Mouse (Mus musculus): Measurements from ENCODE around the gene Ralgps1. TPM values are rescaled to one million over a fixed set of nuclear protein-coding genes. Genes with fewer than 3 reads are reported as not detected.
A peak's percentile ranks its signal among the peaks of the same experiment; 100 is the strongest.
"Not testable (repeated sequence)": the region's sequence is repeated elsewhere in the genome, so short reads cannot be mapped to it uniquely, and the experiment has no call there.

Gene Ralgps1
- total RNA-seq, 2 experiments from 2014 or later: 62.8 to 70.2 TPM

DNA sequence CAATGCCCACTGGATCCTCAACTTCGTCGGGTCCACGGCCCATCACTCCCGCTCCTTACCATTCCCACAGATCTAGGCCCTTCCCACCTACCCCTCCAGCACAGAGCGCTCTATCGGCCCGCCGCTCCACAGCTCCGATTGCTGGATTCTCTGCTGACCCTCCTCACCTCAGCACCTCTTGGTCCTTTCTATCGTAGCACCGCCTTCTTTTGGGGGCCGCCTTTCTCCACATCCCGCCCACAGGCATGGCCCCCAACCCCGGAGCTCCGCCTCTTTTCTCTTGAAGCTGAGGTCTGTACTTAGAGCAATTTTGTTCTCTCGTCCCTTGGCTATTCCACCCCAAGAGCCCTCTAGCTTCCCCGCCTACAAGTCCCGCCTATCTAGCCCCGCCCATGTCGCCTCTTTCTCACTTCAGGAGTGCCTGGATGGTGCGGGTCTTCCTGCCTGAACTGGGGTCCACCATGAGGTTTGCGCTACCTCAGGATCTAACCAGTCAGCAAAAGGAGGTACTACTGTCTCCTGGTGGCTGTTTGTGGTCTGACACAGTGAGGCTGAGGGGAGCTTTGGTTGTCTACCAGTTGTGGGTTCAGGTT, 239.7 kb downstream of the Ralgps1 start, which contains the start of gene Garnl3:
Garnl3 (minus strand) TSS at position 155 of the 593 bp plus-strand sequence.
- TF ChIP-seq CTCF (IDR thresholded peaks at IDR 0.05): peak; percentile 69
- peak; percentile 51 to 54 for DNase-seq (ENCODE audit: extremely low spot score in 1 of 2, low spot score in 2 of 2)
- H3K4me3 ChIP-seq: peak within 1 kb of the TSS; percentile 78
- intact Hi-C loops (cut with DNase I): loop anchor here (2.0 to 5.0 kb wide), 2 partner anchors 107 to 139 kb away; no protein-coding TSS in a partner anchor
- H3K27ac ChIP-seq: peak within 1 kb of the TSS; percentile 66

DNA sequence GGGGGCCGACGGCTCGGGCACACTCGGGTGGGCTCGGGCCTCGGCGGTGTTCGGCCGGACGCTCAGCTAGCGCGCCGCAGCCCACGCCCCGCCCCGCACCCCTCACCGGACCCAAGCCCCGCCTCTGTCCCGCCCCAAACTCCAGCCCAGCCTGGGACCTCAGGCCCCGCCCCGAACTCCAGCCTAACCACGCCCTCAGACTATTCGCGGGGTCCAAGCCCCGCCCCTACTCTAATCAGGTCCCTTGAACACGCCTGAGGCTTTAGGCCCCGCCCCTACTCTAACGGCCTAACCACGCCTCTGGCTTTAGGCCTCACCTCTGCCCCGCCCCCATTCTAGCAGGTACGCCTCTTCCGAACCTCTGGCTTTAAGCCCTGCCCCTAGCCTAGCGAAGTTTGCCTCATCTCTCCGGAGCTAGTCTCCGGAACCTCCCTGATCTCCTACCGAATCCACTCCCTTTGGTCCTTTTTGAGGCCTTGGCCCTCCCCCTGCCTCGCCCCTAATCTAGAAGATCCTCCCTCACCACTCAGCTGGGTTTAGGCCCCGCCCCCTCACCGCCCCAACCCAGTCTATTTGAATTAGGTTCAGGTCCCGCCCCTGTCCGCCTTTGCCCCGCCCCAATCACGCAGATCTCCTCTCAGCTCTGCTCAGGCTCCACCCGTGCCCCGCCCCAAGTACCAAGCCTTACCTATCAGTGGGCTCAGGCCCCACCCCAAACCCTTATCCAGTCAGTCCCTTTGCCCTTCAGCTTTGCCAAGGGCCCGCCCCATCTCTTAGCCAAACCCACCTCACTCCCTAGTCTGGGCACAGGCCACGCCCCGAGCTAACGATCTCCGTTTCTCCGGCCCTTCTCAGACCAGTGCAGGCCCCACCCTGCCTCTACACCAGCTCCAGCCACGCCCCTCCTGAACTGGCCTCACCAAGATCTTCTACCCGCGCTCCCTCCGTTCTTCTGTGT, 240.5 kb downstream of the Ralgps1 start:
- intact Hi-C loops (cut with DNase I): loop anchor here (2.0 to 5.0 kb wide), 2 partner anchors 106 to 139 kb away; no protein-coding TSS in a partner anchor
- Histone ChIP-seq H3K4me3 (peak overlapping the region; percentile 78), H3K27ac (peak overlapping the region; percentile 79)
- TF ChIP-seq CTCF (IDR thresholded peaks at IDR 0.05): no peak
- DNase-seq (ENCODE audit: extremely low spot score in 1 of 2, low spot score in 2 of 2): peak; percentile 92 to 95

DNA sequence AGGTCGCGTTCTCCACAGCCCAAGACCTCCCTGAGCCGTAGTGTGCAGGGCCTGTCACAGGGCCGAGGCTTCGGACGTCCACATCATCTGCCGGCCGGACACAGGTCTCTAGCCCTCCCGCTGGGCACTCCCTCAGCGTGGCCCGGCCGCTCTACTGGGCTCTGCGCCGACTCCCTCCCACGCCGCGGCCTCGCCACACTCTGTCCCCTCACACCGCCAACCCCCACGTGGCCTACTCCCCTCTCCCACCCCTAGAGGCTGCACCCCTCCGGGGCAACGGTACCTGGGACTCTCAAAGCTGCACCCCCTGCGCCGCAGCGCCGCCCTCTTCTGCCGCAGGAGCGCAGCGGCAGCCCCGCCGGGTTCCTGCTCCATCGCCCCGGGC, 241.2 kb downstream of the Ralgps1 start:
- peak overlapping the region; percentile 79 for H3K27ac ChIP-seq
- intact Hi-C loops (cut with DNase I): loop anchor here (2.0 to 5.0 kb wide), 2 partner anchors 105 to 138 kb away; no protein-coding TSS in a partner anchor

DNA sequence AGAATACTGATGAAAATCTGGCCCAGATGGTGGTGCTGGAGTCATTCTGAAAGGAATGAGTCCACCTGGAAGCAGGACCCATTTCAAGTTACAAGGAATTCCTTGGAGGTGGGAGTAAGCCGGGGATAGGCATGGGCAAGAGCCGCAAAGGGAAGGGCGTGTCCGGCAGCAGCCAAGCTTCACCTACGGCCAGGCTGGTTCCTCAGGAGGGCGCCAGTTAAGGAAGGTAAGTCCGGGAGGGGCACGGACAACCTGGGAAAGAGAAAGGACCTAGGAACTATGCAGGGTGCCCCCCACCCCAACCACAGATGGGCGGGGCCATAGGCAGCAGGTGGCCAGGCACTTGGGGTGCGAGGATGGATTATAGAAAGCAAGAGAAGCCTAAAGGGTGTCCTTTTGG, 241.6 kb downstream of the Ralgps1 start:
- DNase-seq (ENCODE audit: extremely low spot score in 1 of 2, low spot score in 2 of 2): peak in 1 of 2 experiments; percentile 15
- H3K27ac ChIP-seq: peak overlapping the region; percentile 79
- H3K4me3 ChIP-seq: peak overlapping the region; percentile 78
- intact Hi-C loops (cut with DNase I): loop anchor here (2.0 to 5.0 kb wide), 2 partner anchors 105 to 137 kb away; no protein-coding TSS in a partner anchor
- TF ChIP-seq CTCF (IDR thresholded peaks at IDR 0.05): no peak; the same call in 1 of the 2 replicates

More for the DNA sequence above, 241.2 kb downstream of the Ralgps1 start:
- TF ChIP-seq CTCF (IDR thresholded peaks at IDR 0.05): peak; percentile 18
- DNase-seq (ENCODE audit: extremely low spot score in 1 of 2, low spot score in 2 of 2): no peak
- H3K4me3 ChIP-seq: peak overlapping the region; percentile 78

DNA sequence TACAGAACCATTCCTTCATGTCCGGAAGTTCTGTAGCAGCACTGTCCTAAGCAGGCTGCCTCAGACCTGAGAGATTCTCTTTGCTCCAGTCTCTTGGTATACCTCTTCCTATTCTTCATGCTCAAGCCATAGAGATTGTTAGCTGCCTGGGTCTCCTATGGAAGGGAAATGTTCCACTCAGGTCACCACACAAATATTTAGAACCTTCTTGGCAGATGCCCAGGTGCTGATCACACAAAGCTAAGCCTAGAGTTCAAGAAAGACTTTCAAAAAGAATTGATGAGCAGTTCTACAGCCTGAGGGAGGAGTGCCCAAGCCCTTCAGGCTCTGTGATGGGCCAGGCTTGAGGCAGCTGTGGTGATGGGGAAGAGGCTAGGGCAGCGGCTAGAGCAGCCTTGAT, 242.3 kb downstream of the Ralgps1 start:
- no peak for DNase-seq (ENCODE audit: extremely low spot score in 1 of 2, low spot score in 2 of 2)
- intact Hi-C loops (cut with DNase I): no loop called here
- Histone ChIP-seq H3K4me3 (peak overlapping the region; percentile 78), H3K27ac (no peak overlapping the region)
- TF ChIP-seq CTCF (IDR thresholded peaks at IDR 0.05): no peak

DNA sequence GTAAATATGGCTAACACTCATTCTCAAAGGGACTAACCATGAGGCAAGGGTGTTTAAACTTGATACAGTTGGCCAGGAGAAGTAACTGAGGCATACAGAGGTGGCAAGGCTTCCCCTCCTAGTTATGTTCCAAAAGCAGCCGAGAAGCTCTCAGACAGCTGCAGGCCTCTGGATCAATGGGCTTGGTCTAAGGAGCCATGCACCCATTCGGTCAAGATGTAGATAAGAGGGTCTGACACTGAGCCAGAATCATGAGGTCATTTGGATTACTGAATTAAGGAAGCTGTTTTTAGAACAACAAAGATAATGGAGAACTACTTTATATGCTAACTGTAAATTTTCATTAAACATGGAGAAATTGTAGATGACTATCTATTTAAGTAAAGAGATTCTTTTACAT, 244.0 kb downstream of the Ralgps1 start:
- no peak for TF ChIP-seq CTCF (IDR thresholded peaks at IDR 0.05)
- intact Hi-C loops (cut with DNase I): no loop called here
- Histone ChIP-seq H3K27ac (no peak overlapping the region), H3K4me3 (no peak overlapping the region)
- no peak for DNase-seq (ENCODE audit: extremely low spot score in 1 of 2, low spot score in 2 of 2)

DNA sequence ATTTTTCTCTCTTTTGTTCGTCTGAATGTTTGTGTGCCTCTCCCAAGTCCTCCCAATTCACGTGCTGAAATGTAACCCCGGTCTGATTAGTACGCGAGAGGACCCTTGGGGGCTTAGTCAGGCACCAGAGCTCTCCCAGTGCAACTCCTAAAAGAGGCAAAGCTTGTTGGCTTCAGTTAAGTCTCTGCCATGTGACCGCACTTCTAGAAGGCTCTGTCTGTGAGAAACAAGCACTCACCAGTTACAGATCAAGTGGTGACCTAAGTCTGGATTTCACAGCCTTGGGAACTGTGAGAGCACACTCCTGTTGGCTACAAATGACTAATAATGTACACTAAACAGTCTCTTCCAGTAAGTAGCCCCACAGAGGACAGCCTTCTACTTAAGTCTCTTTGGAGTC, 248.4 kb downstream of the Ralgps1 start:
- intact Hi-C loops (cut with DNase I): loop anchor here (5.0 kb wide), 1 partner anchor 86 kb away; no protein-coding TSS in a partner anchor
- Histone ChIP-seq H3K27ac (no peak overlapping the region), H3K4me3 (no peak overlapping the region)
- no peak for DNase-seq (ENCODE audit: extremely low spot score in 1 of 2, low spot score in 2 of 2)
- TF ChIP-seq CTCF (IDR thresholded peaks at IDR 0.05): no peak

DNA sequence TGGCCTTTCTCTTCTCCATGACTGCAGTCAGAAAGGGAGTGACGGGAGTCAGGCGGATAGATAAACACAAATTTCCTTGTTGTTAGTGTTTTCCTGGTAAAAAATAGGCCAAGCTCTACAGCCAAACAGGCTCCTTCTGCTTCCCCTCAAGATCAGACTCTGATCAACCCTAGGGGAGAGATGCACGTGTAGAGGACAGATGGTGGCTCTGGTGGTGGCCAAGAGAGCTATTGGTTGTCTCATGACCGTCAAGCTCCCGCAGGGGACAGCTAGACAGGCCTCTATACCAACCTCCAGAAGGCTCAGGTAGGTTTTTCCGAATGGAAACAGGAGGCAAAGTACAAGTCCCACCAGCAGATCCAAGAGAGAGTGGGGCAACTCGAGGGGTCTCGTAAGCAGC, 270.8 kb downstream of the Ralgps1 start:
- H3K4me3 ChIP-seq: no peak overlapping the region
- no peak for TF ChIP-seq CTCF (IDR thresholded peaks at IDR 0.05)
- no peak overlapping the region for H3K27ac ChIP-seq
- DNase-seq (ENCODE audit: extremely low spot score in 1 of 2, low spot score in 2 of 2): no peak
- intact Hi-C loops (cut with DNase I): no loop called here

DNA sequence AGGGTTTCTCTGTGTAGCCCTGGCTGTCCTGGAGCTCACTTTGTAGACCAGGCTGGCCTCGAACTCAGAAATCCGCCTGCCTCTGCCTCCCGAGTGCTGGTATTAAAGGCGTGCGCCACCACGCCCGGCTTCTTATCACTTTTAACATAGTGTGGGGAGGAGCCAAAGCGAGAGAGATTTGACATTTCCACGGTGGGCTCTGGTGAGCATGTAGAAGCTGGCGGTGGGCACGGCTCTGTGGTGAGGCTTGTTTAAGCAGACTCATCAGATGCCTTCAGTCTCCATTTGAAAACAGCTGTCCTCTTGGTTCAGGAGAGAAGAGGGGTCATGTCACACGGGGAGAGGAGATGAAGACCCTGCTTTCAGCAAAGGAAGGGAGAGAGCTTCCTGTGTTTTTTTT, 274.0 kb downstream of the Ralgps1 start:
- intact Hi-C loops (cut with DNase I); DNase-seq (ENCODE audit: extremely low spot score in 1 of 2, low spot score in 2 of 2); H3K4me3 ChIP-seq; H3K27ac ChIP-seq: not testable (repeated sequence)

DNA sequence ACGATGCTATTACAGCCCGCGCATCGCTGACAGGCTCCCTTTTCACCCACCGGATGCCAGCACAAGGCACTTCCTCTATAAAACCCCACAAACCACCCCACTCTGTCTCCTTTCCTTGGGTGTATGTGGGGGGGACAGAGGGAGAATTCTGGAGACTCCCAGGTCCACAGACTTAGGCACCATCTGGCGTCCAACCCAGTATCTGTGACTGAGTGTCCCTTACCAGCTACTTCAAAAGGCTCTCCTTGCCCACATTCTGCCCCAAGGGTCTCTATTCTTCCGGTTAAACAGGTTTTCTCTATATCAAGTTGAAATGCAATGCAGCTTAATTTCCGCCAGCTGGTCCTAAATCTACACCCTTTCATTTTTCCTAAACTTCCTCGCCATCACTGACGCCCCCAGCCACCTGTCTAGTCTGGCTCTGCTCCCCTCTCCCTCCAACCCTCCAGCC, 276.0 kb downstream of the Ralgps1 start:
- no peak overlapping the region for H3K4me3 ChIP-seq
- DNase-seq (ENCODE audit: extremely low spot score in 1 of 2, low spot score in 2 of 2): peak in 1 of 2 experiments; percentile 39
- H3K27ac ChIP-seq: peak overlapping the region; percentile 15; the same call in 1 of the 2 replicates
- intact Hi-C loops (cut with DNase I): no loop called here
- no peak for TF ChIP-seq CTCF (IDR thresholded peaks at IDR 0.05)

DNA sequence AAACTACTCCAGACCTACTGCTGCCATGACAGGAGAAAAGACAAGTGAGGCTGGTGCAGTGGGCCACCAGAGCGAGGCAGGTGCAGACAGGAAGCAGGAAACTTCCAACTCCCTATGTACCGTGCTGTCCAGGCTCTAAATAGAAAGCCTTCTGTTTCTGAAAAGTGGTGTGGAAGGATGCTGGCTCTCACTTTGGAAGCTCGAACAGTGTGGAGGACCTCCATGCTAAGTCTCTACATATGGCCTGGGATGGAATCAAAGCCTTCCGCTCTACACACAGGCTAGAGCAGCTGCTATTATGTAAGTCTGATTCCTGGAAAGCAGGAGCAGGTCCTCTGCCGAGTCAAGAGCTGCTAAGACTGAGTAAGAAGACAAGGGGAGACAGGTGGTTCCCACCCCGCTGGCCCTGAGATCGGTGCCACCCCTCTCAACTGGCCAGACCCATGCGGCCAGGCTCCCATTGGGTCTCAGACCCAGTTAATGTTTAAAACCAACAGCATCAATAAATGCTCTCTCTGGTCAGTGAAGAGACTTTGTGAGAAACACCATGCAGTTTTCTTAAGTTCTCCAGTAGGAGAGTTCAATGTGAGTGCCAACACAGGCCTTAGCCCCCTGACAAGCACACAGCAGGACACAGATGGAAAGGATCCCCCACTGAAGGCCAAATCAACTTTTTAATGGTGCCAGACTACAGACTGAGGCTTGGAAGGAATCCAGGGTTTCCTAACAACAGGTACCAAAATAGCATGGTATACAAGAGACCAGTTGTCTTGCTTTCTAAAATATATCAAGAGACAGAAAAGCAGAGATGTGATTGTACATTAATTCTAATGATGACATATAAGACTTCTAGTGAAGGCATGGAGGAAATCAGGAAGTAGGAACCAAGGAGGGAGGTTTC, 280.4 kb downstream of the Ralgps1 start:
- intact Hi-C loops (cut with DNase I): no loop called here

DNA sequence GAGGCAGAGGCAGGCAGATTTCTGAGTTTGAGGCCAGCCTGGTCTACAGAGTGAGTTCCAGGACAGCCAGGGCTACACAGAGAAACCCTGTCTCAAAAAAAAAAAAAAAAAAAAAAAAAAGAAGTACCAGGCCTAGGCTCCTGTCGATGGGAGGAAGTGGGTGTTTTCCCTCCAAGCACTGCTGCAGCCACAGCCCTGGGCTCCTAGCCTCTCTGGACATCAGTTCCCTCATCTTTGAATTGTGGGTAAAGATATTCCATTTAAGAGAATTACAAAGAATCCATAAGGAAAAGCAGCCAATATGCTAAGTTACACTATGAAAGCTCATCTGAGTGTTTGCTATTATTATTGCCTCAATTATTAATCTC, 281.3 kb downstream of the Ralgps1 start:
- DNase-seq (ENCODE audit: extremely low spot score in 1 of 2, low spot score in 2 of 2); intact Hi-C loops (cut with DNase I); H3K4me3 ChIP-seq: not testable (repeated sequence)
- peak overlapping the region; percentile 75 for H3K27ac ChIP-seq

More for the DNA sequence above, 280.4 kb downstream of the Ralgps1 start:
- H3K27ac ChIP-seq: peak overlapping the region; percentile 75
- DNase-seq (ENCODE audit: extremely low spot score in 1 of 2, low spot score in 2 of 2): no peak
- no peak for TF ChIP-seq CTCF (IDR thresholded peaks at IDR 0.05)
- no peak overlapping the region for H3K4me3 ChIP-seq

All from left cerebral cortex, adult 2 months (tissue).